Mouse (Mus musculus): ENCODE measurements around the gene Poll. TPM values are rescaled to one million over a fixed set of nuclear protein-coding genes. Genes with fewer than 3 reads are reported as not detected.

Gene Poll
- total and polyA plus RNA-seq, 3 experiments = 16.5 to 24.6 (median 18.9) TPM

DNA sequence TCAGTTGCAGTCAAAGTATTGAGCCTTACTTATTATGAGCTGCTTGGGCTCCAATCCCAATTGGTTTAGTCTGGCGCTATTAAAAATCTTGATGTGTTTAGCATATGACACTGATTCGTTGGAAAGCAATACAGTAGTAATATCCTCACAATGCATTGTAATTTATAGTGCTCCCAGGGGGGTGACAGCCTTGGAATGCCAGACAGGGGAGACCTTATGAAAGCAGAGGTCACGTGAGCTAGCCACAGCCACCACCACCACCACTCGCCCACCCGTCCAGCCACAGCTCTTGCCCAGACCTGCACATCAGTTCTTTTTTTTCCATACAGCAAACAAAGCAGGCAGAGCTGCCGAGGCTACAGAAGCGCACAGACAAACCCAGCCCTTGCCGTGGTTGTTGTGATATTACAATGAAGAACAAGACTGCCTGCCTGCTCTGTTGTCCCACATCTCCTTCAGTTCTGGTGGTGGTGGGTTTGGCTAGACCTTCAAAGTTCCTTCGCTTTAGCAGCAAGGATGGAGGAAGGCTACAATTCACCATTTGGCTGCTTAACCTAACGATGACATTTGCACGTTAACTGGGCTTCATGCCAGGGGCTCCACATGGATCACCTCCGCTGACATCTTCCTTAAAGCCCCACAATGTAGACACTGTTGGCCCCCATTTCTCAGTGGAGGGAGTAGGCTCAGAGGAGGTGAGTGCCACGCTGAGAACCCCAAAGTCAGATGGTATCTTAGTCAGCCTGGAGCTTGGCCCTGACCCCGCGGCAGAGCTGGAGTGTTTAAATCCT is 5.8 kb upstream of the Poll start:
- Histone ChIP-seq H3K4me3 (replicated peaks in 1 of 3; ENCODE audit: low read depth in 2 of 3, low read length in 2 of 3, poor library complexity in 1 of 3) (no peak overlapping the region), H3K27ac (ENCODE audit: insufficient read depth, low read depth) (no peak overlapping the region), H3K27me3 (replicated peaks) (no peaks in the 10 kb centered on the region), H3K79me2 (replicated peaks; ENCODE audit: control insufficient read depth, extremely low read depth, insufficient read depth, poor library complexity, severe bottlenecking) (no peaks in the 10 kb centered on the region; the same call in 1 of the 2 replicates), H3K9ac (ENCODE audit: insufficient read depth, low read depth) (no peak overlapping the region), H3K4me1 (ENCODE audit: control insufficient read depth in 1 of 2, insufficient read depth in 2 of 2) (peaks cover 2 to 27% of the 10 kb centered on the region in 2 experiments; a peak in 3 of 4 replicates), H3K9me3 (replicated peaks; ENCODE audit: low read length) (no peaks in the 10 kb centered on the region), H3K36me3 (replicated peaks in 1 of 2; ENCODE audit: control insufficient read depth in 1 of 2, insufficient read depth in 1 of 2, low read length in 1 of 2) (peaks cover 11 to 73% of the 10 kb centered on the region in 2 experiments), H3K4me2 (ENCODE audit: insufficient read depth, low read depth, poor library complexity, severe bottlenecking) (no peak overlapping the region)
- DNase-seq (ENCODE audit: extremely low read depth) = no peak
- no peak for TF ChIP-seq MYC (IDR thresholded peaks at IDR 0.05; ENCODE audit: low read depth, low read length)
- in situ Hi-C loops (cut with MboI; ENCODE audit: low pct_ligation_motif_present, low pct_unique_long_range_greater_than_20kb, low sequenced_read_pairs) = loop anchor here (25.0 kb wide), 1 partner anchor 446 kb away; the partner anchor contains the start of gene Hps6
- dilution Hi-C loops (cut with MboI; ENCODE audit: extremely low pct_ligation_motif_present, extremely low pct_unique_long_range_greater_than_20kb, low sequenced_read_pairs) = no loop called here

DNA sequence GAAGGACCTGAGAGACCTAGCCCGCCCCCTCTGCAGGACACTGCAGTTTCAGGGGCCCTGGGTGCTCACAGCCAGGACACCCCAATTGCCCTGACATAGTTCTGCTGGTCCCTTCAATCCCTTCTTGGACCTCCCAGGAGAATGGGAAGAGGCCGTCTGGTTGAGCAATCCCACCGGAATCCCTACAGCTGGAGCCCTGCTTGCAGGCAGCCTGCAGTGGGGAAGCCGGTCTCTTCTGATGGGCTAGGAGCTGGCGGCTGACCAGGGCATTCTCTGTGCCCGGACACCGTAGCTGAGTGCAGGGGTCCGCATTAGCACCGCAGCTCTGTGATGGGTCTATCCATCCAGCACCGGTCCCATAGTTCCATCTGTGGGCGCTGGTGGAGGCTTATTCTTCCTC is 6.2 kb downstream of the Poll start:
- Histone ChIP-seq H3K9me3 (replicated peaks; ENCODE audit: low read length) (no peaks in the 10 kb centered on the region), H3K9ac (ENCODE audit: insufficient read depth, low read depth) (no peak overlapping the region), H3K36me3 (replicated peaks in 1 of 2; ENCODE audit: control insufficient read depth in 1 of 2, insufficient read depth in 1 of 2, low read length in 1 of 2) (peaks cover 54 to 69% of the 10 kb centered on the region in 2 experiments), H3K4me3 (replicated peaks in 1 of 3; ENCODE audit: low read depth in 2 of 3, low read length in 2 of 3, poor library complexity in 1 of 3) (no peak overlapping the region), H3K4me1 (ENCODE audit: control insufficient read depth in 1 of 2, insufficient read depth in 2 of 2) (peaks cover 3 to 23% of the 10 kb centered on the region in 2 experiments; a peak in 3 of 4 replicates), H3K27me3 (replicated peaks) (no peaks in the 10 kb centered on the region), H3K4me2 (ENCODE audit: insufficient read depth, low read depth, poor library complexity, severe bottlenecking) (no peak overlapping the region), H3K79me2 (replicated peaks; ENCODE audit: control insufficient read depth, extremely low read depth, insufficient read depth, poor library complexity, severe bottlenecking) (no peaks in the 10 kb centered on the region), H3K27ac (ENCODE audit: insufficient read depth, low read depth) (no peak overlapping the region)
- in situ Hi-C loops (cut with MboI; ENCODE audit: low pct_ligation_motif_present, low pct_unique_long_range_greater_than_20kb, low sequenced_read_pairs) (loop anchor here (25.0 kb wide), 1 partner anchor 458 kb away; the partner anchor contains the start of gene Hps6), dilution Hi-C loops (cut with MboI; ENCODE audit: extremely low pct_ligation_motif_present, extremely low pct_unique_long_range_greater_than_20kb, low sequenced_read_pairs) (no loop called here)
- no peak for TF ChIP-seq PAX5 (IDR thresholded peaks at IDR 0.05; ENCODE audit: low read length)
- no peak for TF ChIP-seq USF2 (conservative IDR thresholded peaks at IDR 0.05; ENCODE audit: low read depth, low read length)
- no peak for TF ChIP-seq USF1 (IDR thresholded peaks at IDR 0.05; ENCODE audit: low read depth, low read length)
- TF ChIP-seq GABPA (IDR thresholded peaks at IDR 0.05; ENCODE audit: insufficient replicate concordance, low read depth, low read length) = no peak
- no peak for TF ChIP-seq MEF2A (IDR thresholded peaks at IDR 0.05; ENCODE audit: borderline replicate concordance, low read depth, low read length)
- no peak for TF ChIP-seq JUN (IDR thresholded peaks at IDR 0.05; ENCODE audit: insufficient read depth, low read depth, low read length)
- no peak for TF ChIP-seq SMC3 (IDR thresholded peaks at IDR 0.05; ENCODE audit: low read depth, low read length)
- no peak for DNase-seq (ENCODE audit: extremely low read depth)

DNA sequence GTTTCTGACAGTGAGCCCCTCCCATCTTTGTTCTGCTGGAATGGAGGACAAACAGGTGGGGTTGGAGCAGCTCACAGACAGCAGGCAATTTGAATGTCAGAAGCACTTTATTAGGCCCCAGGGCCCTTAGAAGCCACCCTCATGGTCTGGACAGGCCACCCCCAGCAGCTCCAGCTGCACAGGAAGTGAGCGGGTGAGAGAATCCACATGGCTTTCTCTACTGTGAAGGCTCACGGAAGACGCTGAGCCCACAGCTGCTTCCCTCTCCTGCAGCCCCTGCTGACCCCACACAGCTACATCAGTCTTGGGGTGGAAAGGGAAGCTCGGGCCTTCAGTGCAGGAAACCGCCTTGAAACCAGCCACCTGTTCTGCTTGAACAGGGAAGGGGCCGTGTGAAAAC is 8.1 kb downstream of the Poll start:
- H3K9me3 ChIP-seq (replicated peaks; ENCODE audit: low read length) = no peaks in the 10 kb centered on the region
- dilution Hi-C loops (cut with MboI; ENCODE audit: extremely low pct_ligation_motif_present, extremely low pct_unique_long_range_greater_than_20kb, low sequenced_read_pairs) (no loop called here), in situ Hi-C loops (cut with MboI; ENCODE audit: low pct_ligation_motif_present, low pct_unique_long_range_greater_than_20kb, low sequenced_read_pairs) (loop anchor here (25.0 kb wide), 1 partner anchor 460 kb away; the partner anchor contains the start of gene Hps6)
- TF ChIP-seq CTCF (conservative IDR thresholded peaks at IDR 0.05 in 1 of 2, IDR thresholded peaks at IDR 0.05 in 1 of 2; ENCODE audit: low read depth in 2 of 2, low read length in 2 of 2) = no peak
- no peak for TF ChIP-seq MXI1 (IDR thresholded peaks at IDR 0.05; ENCODE audit: low read depth, low read length)
- no peak for TF ChIP-seq MAFK (IDR thresholded peaks at IDR 0.05; ENCODE audit: insufficient replicate concordance, low read length)
- TF ChIP-seq E2F4 (IDR thresholded peaks at IDR 0.05; ENCODE audit: insufficient replicate concordance, low read depth, low read length) = no peak
- TF ChIP-seq JUN (IDR thresholded peaks at IDR 0.05; ENCODE audit: insufficient read depth, low read depth, low read length) = no peak
- no peak for TF ChIP-seq MAZ (IDR thresholded peaks at IDR 0.05; ENCODE audit: low read depth, low read length)
- TF ChIP-seq NELFE (IDR thresholded peaks at IDR 0.05; ENCODE audit: low read depth, low read length) = no peak
- TF ChIP-seq TCF12 (IDR thresholded peaks at IDR 0.05; ENCODE audit: low read depth, low read length) = no peak
- no peak for TF ChIP-seq SIN3A (IDR thresholded peaks at IDR 0.05; ENCODE audit: low read length)
- no peak for TF ChIP-seq POLR2AphosphoS2 (IDR thresholded peaks at IDR 0.05; ENCODE audit: low read depth, low read length)
- TF ChIP-seq BHLHE40 (IDR thresholded peaks at IDR 0.05; ENCODE audit: low read depth, low read length) = no peak
- TF ChIP-seq USF2 (conservative IDR thresholded peaks at IDR 0.05; ENCODE audit: low read depth, low read length) = no peak
- no peak for TF ChIP-seq CHD2 (IDR thresholded peaks at IDR 0.05; ENCODE audit: low read length)
- TF ChIP-seq PAX5 (IDR thresholded peaks at IDR 0.05; ENCODE audit: low read length) = no peak
- TF ChIP-seq MAX (IDR thresholded peaks at IDR 0.05; ENCODE audit: low read length) = no peak
- TF ChIP-seq ZMIZ1 (IDR thresholded peaks at IDR 0.05; ENCODE audit: low read depth, low read length) = no peak
- no peak for TF ChIP-seq USF1 (IDR thresholded peaks at IDR 0.05; ENCODE audit: low read depth, low read length)
- no peak for TF ChIP-seq POLR2A (IDR thresholded peaks at IDR 0.05; ENCODE audit: low read depth, low read length)
- no peak for TF ChIP-seq HCFC1 (IDR thresholded peaks at IDR 0.05; ENCODE audit: low read depth, low read length)
- no peak for TF ChIP-seq CHD1 (IDR thresholded peaks at IDR 0.05; ENCODE audit: low read depth, low read length)
- DNase-seq (ENCODE audit: extremely low read depth) = peak; percentile 32
- H3K27ac ChIP-seq (ENCODE audit: insufficient read depth, low read depth) = no peak overlapping the region
- no peak overlapping the region for H3K9ac ChIP-seq (ENCODE audit: insufficient read depth, low read depth)
- H3K4me3 ChIP-seq (replicated peaks in 1 of 3; ENCODE audit: low read depth in 2 of 3, low read length in 2 of 3, poor library complexity in 1 of 3) = no peak overlapping the region
- H3K4me2 ChIP-seq (ENCODE audit: insufficient read depth, low read depth, poor library complexity, severe bottlenecking) = no peak overlapping the region
- H3K27me3 ChIP-seq (replicated peaks) = no peaks in the 10 kb centered on the region
- peaks cover 45 to 55% of the 10 kb centered on the region in 2 experiments for H3K36me3 ChIP-seq (replicated peaks in 1 of 2; ENCODE audit: control insufficient read depth in 1 of 2, insufficient read depth in 1 of 2, low read length in 1 of 2)
- no peaks in the 10 kb centered on the region for H3K79me2 ChIP-seq (replicated peaks; ENCODE audit: control insufficient read depth, extremely low read depth, insufficient read depth, poor library complexity, severe bottlenecking)
- peaks cover 3 to 20% of the 10 kb centered on the region in 2 experiments; a peak in 3 of 4 replicates for H3K4me1 ChIP-seq (ENCODE audit: control insufficient read depth in 1 of 2, insufficient read depth in 2 of 2)
